Mouse (Mus musculus): Measurements from ENCODE around the gene Zfp385a. TPM values are rescaled to one million over a fixed set of nuclear protein-coding genes. Genes with fewer than 3 reads are reported as not detected.
A peak's percentile ranks its signal among the peaks of the same experiment; 100 is the strongest.

Gene Zfp385a
- polyA plus RNA-seq, 1 experiment from 2014 or later: 18.9 TPM

DNA sequence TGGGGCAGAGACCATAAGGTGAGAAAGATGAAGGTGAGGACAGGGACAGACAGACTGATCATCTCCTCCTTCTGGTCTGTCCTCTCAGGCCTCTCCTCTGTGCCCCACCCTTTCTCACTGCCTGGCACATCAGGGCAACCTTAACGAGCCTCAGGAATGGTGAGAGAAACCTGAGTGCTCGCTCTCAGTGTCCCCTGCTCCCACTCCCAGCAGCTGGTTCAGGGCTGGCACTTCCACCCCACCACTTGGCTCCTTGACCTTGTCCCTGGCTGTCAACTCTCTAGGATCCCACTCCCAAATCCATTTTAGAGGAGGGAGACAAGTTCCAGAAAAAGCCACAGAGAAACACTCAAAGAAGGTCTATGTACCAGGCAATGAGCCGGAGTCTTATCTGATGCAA lies 4.9 kb downstream of the Zfp385a start:
- Histone ChIP-seq H3K9ac (no peak overlapping the region), H3K4me1 (peaks cover 68% of the 10 kb centered on the region), H3K9me3 (replicated peaks) (no peaks in the 10 kb centered on the region), H3K27ac (replicated peaks) (no peak overlapping the region), H3K36me3 (no peaks in the 10 kb centered on the region), H3K27me3 (peaks cover 9% of the 10 kb centered on the region; the same call in 1 of the 2 replicates), H3K4me2 (replicated peaks) (no peak overlapping the region), H3K4me3 (replicated peaks) (no peak overlapping the region)
- no peak for ATAC-seq (ENCODE audit: insufficient number of reproducible peaks, low FRiP score, low TSS enrichment, low read depth)
- 42% methylated on average over 3 of the region's 3 CpGs for WGBS

DNA sequence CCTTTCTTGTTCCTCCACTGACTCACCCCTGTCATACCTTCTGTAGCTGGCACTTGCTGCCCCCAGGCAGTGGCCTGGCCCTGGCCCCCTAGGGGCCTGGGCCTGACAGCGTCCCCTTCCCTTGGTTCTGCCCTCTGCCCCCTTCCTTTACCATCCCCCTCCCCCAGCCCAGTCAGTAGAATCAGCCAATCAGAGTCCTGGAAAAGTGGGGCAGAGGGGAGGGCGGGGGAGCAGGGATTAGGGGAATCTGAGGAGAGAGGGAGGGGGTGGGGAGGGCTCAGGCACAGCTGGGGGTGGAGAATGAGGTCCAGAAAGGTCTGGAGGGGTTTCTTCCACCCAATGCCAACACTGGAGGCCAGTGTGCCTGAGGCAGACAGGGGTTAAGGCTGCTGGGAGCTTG lies 5.7 kb downstream of the Zfp385a start:
- no peak for ATAC-seq (ENCODE audit: insufficient number of reproducible peaks, low FRiP score, low TSS enrichment, low read depth)
- Histone ChIP-seq H3K27ac (replicated peaks) (no peak overlapping the region), H3K4me2 (replicated peaks) (no peak overlapping the region), H3K4me3 (replicated peaks) (no peak overlapping the region), H3K9ac (0 out of 2 replicates have a peak overlapping the region, but pooled peaks have one; percentile 4), H3K4me1 (peaks cover 62% of the 10 kb centered on the region), H3K27me3 (peaks cover 4% of the 10 kb centered on the region; the same call in 1 of the 2 replicates), H3K9me3 (replicated peaks) (no peaks in the 10 kb centered on the region), H3K36me3 (no peaks in the 10 kb centered on the region)
- WGBS: 9% methylated on average over 2 of the region's 2 CpGs

DNA sequence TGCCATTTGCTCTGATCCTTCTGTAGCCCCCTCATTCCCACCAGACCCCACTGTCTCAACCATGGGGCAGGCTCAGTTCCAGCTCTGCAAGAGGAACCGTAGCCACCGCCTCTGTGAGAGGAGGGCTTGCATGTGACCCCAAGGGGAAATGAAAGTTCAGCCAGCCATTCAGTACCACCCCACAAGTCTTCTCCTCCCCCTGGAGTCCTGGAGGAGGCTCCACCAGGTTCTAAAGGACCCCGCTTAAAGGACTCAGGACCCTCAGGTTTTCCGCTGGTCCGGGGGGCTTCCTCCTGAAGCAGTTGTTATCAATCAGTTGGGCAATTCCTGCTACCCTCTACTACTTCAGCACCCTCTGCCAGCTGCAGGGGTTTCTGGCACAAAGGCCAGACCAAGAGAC lies 6.2 kb downstream of the Zfp385a start:
- no peak overlapping the region for H3K4me3 ChIP-seq (replicated peaks)
- 0 out of 2 replicates have a peak overlapping the region, but pooled peaks have one; percentile 4 for H3K9ac ChIP-seq
- H3K4me1 ChIP-seq: peaks cover 58% of the 10 kb centered on the region
- H3K27me3 ChIP-seq: no peaks in the 10 kb centered on the region
- H3K9me3 ChIP-seq (replicated peaks): no peaks in the 10 kb centered on the region
- 61% methylated on average over 5 of the region's 5 CpGs for WGBS
- no peak for ATAC-seq (ENCODE audit: insufficient number of reproducible peaks, low FRiP score, low TSS enrichment, low read depth)
- H3K36me3 ChIP-seq: no peaks in the 10 kb centered on the region
- no peak overlapping the region for H3K4me2 ChIP-seq (replicated peaks)
- H3K27ac ChIP-seq (replicated peaks): no peak overlapping the region

- 49% methylated on average over 5 of the region's 5 CpGs for WGBS
- peak overlapping the region; percentile 41; the same call in 1 of the 2 replicates for H3K27ac ChIP-seq (replicated peaks)
- no peaks in the 10 kb centered on the region for H3K27me3 ChIP-seq
- no peaks in the 10 kb centered on the region for H3K36me3 ChIP-seq
- H3K9me3 ChIP-seq (replicated peaks): no peaks in the 10 kb centered on the region
- no peak overlapping the region for H3K9ac ChIP-seq
- ATAC-seq (ENCODE audit: insufficient number of reproducible peaks, low FRiP score, low TSS enrichment, low read depth): no peak
- no peak overlapping the region for H3K4me3 ChIP-seq (replicated peaks)
- H3K4me1 ChIP-seq: peaks cover 52% of the 10 kb centered on the region
- no peak overlapping the region for H3K4me2 ChIP-seq (replicated peaks)
Measured at GRCm38 (mm10) chr15:103333081-103333615, 6.7 kb downstream of the Zfp385a start.

DNA sequence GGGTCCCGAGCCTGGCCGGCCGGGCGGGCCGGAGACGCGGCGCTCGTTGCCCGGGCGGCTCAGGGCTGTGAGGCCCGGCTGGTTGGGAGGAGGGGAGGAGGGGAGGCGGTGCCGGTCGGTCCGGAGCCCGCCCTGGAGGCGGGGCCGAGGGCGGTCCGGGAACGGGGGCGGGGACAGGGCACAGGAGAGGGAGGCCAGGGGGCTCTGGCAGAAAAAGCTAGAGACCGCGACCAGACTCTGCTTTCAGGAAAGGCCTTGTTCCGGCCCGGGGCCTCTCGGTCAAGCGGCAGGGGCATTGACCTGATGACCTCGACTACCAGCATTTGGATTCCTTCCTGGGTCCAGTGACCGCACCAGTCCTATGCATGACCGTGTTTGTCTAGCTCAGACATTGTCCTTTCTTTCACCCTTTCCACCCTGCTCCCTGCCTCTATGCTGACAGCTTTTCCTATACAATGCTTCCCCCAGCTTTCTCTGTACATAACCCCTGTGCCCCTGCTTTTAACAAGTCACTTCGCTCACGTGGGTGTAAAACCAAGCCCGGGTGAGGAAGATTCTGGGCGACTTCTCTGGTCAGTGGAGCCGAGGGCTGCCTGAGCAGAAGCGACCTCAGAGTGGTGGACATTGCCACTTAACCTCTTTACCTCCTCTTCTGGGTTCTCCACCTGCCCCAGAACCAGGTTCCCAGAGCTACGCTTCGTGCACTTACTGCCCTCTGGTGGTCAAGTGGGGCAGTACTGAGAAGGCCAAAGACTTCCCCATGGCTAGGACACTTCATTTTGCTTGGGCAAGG lies 16.2 kb downstream of the Zfp385a start:
- 2% methylated on average over 35 of the region's 40 CpGs for WGBS
- Histone ChIP-seq H3K27ac (replicated peaks) (peak overlapping the region; percentile 65), H3K36me3 (peaks cover 7% of the 10 kb centered on the region), H3K27me3 (no peaks in the 10 kb centered on the region), H3K4me1 (peaks cover 35% of the 10 kb centered on the region), H3K4me3 (replicated peaks) (peak overlapping the region; percentile 69), H3K9ac (peak overlapping the region; percentile 73), H3K4me2 (replicated peaks) (peak overlapping the region; percentile 93), H3K9me3 (replicated peaks) (no peaks in the 10 kb centered on the region)
- peak; percentile 96 for ATAC-seq (ENCODE audit: insufficient number of reproducible peaks, low FRiP score, low TSS enrichment, low read depth)

DNA sequence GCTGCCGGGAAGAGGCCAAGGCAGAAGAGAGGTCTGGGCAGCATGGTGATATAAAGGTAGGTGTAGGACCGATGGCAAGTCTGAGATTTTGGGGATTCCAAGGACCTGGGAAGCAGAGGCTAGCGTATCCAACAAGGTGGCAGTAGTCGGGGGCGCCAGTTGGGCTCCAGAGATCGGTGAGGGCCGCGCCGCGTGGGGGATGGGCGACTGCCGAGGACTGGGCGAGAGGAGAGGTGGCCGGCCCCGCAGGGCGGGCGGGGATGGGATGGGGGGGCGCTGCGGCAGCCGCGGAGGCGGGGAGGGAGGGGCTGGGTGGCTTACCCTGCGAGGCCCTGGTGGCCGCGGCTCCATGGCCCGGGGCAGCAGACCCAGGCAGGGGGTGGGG lies 16.8 kb downstream of the Zfp385a start:
- no peaks in the 10 kb centered on the region for H3K27me3 ChIP-seq
- peak overlapping the region; percentile 39; the same call in 1 of the 2 replicates for H3K27ac ChIP-seq (replicated peaks)
- H3K9ac ChIP-seq: peak overlapping the region; percentile 73
- WGBS: under 1% methylated on average over 17 of the region's 26 CpGs
- no peaks in the 10 kb centered on the region for H3K9me3 ChIP-seq (replicated peaks)
- peak overlapping the region; percentile 69 for H3K4me3 ChIP-seq (replicated peaks)
- H3K36me3 ChIP-seq: peaks cover 9% of the 10 kb centered on the region
- H3K4me1 ChIP-seq: peaks cover 41% of the 10 kb centered on the region
- H3K4me2 ChIP-seq (replicated peaks): peak overlapping the region; percentile 93
- ATAC-seq (ENCODE audit: insufficient number of reproducible peaks, low FRiP score, low TSS enrichment, low read depth): peak; percentile 52; the same call in 1 of the 2 replicates

DNA sequence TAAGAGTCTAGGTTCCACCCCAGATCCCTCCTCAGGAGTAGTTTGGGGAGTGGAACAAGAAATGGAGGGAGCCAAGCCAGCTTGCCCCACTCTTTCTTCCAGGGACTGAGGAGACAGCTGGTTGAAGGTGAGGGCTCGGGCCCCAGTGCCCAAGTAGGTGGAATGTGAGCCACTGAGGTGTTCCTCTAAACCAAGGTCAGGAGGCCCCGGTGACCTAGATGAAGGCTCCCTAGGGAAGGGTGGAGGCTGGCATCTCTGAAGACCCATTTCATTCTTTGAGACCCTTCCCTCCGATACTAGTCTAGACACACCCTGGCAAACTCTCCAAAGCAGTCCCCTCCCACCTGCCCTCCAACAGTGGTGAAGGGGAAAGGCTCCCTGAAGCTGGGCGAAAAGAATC lies 17.5 kb downstream of the Zfp385a start:
- no peaks in the 10 kb centered on the region for H3K27me3 ChIP-seq
- peaks cover 42% of the 10 kb centered on the region for H3K4me1 ChIP-seq
- 43% methylated on average over 4 of the region's 4 CpGs for WGBS
- H3K36me3 ChIP-seq: peaks cover 13% of the 10 kb centered on the region
- no peak for ATAC-seq (ENCODE audit: insufficient number of reproducible peaks, low FRiP score, low TSS enrichment, low read depth)
- H3K27ac ChIP-seq (replicated peaks): no peak overlapping the region; the same call in 1 of the 2 replicates
- H3K9ac ChIP-seq: peak overlapping the region; percentile 73; the same call in 1 of the 2 replicates
- H3K9me3 ChIP-seq (replicated peaks): no peaks in the 10 kb centered on the region
- H3K4me3 ChIP-seq (replicated peaks): peak overlapping the region; percentile 69
- H3K4me2 ChIP-seq (replicated peaks): peak overlapping the region; percentile 93

DNA sequence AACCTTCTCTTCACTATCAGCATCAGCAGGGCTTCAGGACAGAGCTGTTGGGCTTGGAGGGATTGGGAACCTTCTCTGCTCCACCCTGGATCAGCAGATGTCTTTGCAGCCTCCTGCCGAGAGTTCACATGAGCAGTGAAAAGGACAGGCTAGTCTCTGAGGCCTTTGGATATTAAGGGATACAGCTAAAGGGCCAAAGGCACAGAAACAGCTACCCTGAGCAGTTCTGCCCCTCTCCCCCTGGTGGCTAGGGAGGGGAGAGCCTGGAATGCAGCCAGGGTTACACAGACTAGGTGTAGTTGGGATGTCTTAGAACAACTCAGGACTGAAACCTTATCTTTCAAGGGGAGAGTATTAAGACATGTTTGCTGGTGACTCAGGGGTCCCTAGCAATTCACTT lies 18.8 kb downstream of the Zfp385a start:
- H3K36me3 ChIP-seq: peaks cover 16% of the 10 kb centered on the region
- H3K4me3 ChIP-seq (replicated peaks): no peak overlapping the region
- ATAC-seq (ENCODE audit: insufficient number of reproducible peaks, low FRiP score, low TSS enrichment, low read depth): no peak
- H3K27ac ChIP-seq (replicated peaks): no peak overlapping the region
- no peaks in the 10 kb centered on the region for H3K9me3 ChIP-seq (replicated peaks)
- H3K4me2 ChIP-seq (replicated peaks): no peak overlapping the region
- WGBS: 65% methylated on average over 1 of the region's 1 CpGs
- H3K27me3 ChIP-seq: no peaks in the 10 kb centered on the region
- H3K4me1 ChIP-seq: peaks cover 48% of the 10 kb centered on the region
- no peak overlapping the region for H3K9ac ChIP-seq

DNA sequence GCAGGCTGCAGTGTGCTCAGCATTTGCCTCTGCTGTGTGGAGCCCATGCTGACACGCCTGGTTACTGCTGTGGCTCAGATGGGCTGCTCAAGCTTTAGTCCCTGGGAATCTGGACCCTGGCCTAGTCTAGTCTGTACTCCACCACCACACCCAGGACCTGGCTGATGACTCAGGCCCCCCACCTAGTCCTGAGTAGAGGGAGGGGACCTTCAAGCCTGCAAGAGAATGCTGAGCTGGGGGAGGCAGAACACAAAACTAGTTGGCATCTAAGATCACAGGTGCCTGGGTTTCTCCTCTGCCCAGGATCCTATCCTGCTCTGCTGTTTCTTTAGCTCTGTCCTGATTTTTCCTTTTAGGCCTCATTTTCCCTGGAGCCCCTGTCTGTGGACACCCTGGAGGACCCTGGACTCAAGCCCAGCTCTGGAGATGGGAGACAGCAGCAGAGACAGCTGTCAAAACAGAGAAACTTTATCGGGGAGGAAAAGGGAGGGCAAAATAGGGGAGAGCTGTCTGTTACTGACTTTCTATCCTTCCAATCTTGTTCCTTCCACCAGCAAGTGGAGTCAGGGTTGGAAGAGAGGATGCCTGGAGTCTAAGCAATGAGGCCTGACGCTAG lies 21.6 kb downstream of the Zfp385a start:
- no peak overlapping the region for H3K4me2 ChIP-seq (replicated peaks)
- no peak overlapping the region for H3K9ac ChIP-seq
- 57% methylated on average over 3 of the region's 3 CpGs for WGBS
- peaks cover 67% of the 10 kb centered on the region for H3K4me1 ChIP-seq
- H3K27me3 ChIP-seq: no peaks in the 10 kb centered on the region
- no peaks in the 10 kb centered on the region for H3K9me3 ChIP-seq (replicated peaks)
- H3K36me3 ChIP-seq: peaks cover 16% of the 10 kb centered on the region
- no peak overlapping the region for H3K4me3 ChIP-seq (replicated peaks)
- no peak for ATAC-seq (ENCODE audit: insufficient number of reproducible peaks, low FRiP score, low TSS enrichment, low read depth)
- H3K27ac ChIP-seq (replicated peaks): no peak overlapping the region

GRCm38 (mm10) chr15:103317731-103318130 lies 22.2 kb downstream of the Zfp385a start:
- H3K36me3 ChIP-seq: peaks cover 16% of the 10 kb centered on the region
- no peak overlapping the region for H3K4me2 ChIP-seq (replicated peaks)
- WGBS: 88% methylated on average over 8 of the region's 8 CpGs
- peaks cover 64% of the 10 kb centered on the region for H3K4me1 ChIP-seq
- no peak overlapping the region for H3K27ac ChIP-seq (replicated peaks)
- no peak overlapping the region for H3K9ac ChIP-seq
- no peaks in the 10 kb centered on the region for H3K9me3 ChIP-seq (replicated peaks)
- no peak overlapping the region for H3K4me3 ChIP-seq (replicated peaks)
- no peaks in the 10 kb centered on the region for H3K27me3 ChIP-seq
- no peak for ATAC-seq (ENCODE audit: insufficient number of reproducible peaks, low FRiP score, low TSS enrichment, low read depth)

DNA sequence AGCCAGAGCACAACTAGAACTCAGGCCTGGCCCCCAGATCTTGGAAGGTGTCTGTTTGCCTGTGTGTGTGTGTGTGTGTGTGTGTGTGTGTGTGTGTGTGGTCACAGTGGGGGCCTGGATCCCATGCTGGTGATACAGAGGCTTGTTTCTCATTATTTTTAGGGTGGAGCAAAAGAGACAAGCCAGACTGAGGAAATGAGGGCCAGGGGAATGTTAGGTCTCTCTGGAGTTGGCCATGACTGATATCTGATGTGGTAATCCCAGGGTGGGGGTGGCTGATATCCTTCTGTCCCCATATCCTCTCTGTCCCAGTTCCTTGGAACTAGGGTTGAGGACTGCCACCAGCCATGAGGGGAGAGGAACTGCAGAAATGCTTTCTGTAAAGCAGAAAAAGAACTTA lies 22.8 kb downstream of the Zfp385a start:
- peaks cover 58% of the 10 kb centered on the region for H3K4me1 ChIP-seq
- no peak overlapping the region for H3K27ac ChIP-seq (replicated peaks)
- H3K9me3 ChIP-seq (replicated peaks): no peaks in the 10 kb centered on the region
- H3K4me2 ChIP-seq (replicated peaks): no peak overlapping the region
- no peak overlapping the region for H3K9ac ChIP-seq
- H3K27me3 ChIP-seq: no peaks in the 10 kb centered on the region
- ATAC-seq (ENCODE audit: insufficient number of reproducible peaks, low FRiP score, low TSS enrichment, low read depth): no peak
- H3K36me3 ChIP-seq: peaks cover 16% of the 10 kb centered on the region
- no peak overlapping the region for H3K4me3 ChIP-seq (replicated peaks)

Measured in embryonic facial prominence, embryonic 15.5 days (tissue).